Mouse (Mus musculus) left cerebral cortex, adult 9 months (tissue): ENCODE measurements around the gene Fam184a.
A peak's percentile ranks its signal among the peaks of the same experiment; 100 is the strongest.

Experiments used
- DNase-seq, 2 experiments: peaks; one replicate each; pipeline ENCODE4 v3.0.0; 2022; ENCODE audit warnings: low spot score in 2 of 2

Gene Fam184a

GRCm38 (mm10) chr10:53750955-53751652 lies at the start of gene Fam184a:
Fam184a (minus strand) TSS chr10:53751123.
- peak; percentile 72 to 85 for DNase-seq

GRCm38 (mm10) chr10:53796258-53796581 lies 45.3 kb upstream of the Fam184a start:
- DNase-seq, result no peak

GRCm38 (mm10) chr10:53795567-53796257 lies 44.8 kb upstream of the Fam184a start:
- peak in 1 of 2 experiments; percentile 50 for DNase-seq

- DNase-seq, result no peak
Measured at GRCm38 (mm10) chr10:53791281-53791680, 40.4 kb upstream of the Fam184a start.

- no peak for DNase-seq
Measured at GRCm38 (mm10) chr10:53776591-53776990, 25.7 kb upstream of the Fam184a start.

- no peak for DNase-seq
Measured at GRCm38 (mm10) chr10:53772708-53773107, 21.8 kb upstream of the Fam184a start.

- no peak for DNase-seq
Measured at GRCm38 (mm10) chr10:53771480-53771879, 20.6 kb upstream of the Fam184a start.

GRCm38 (mm10) chr10:53768745-53769144 lies 17.8 kb upstream of the Fam184a start:
- no peak for DNase-seq

- no peak for DNase-seq
Measured at GRCm38 (mm10) chr10:53765471-53765870, 14.5 kb upstream of the Fam184a start.

- no peak for DNase-seq
Measured at GRCm38 (mm10) chr10:53752723-53753122, 1.8 kb upstream of the Fam184a start.

GRCm38 (mm10) chr10:53750275-53750954 lies 508 bp downstream of the Fam184a start:
- DNase-seq, result no peak

GRCm38 (mm10) chr10:53746039-53746438 lies 4.9 kb downstream of the Fam184a start:
- DNase-seq, result no peak

- DNase-seq, result no peak
Measured at GRCm38 (mm10) chr10:53742961-53743360, 8.0 kb downstream of the Fam184a start.

GRCm38 (mm10) chr10:53740014-53740413 lies 10.9 kb downstream of the Fam184a start:
- no peak for DNase-seq

- DNase-seq, result no peak
Measured at GRCm38 (mm10) chr10:53738842-53739241, 12.1 kb downstream of the Fam184a start.

GRCm38 (mm10) chr10:53735201-53735865 lies 15.6 kb downstream of the Fam184a start:
- no peak for DNase-seq

GRCm38 (mm10) chr10:53732324-53732723 lies 18.6 kb downstream of the Fam184a start:
- DNase-seq, result no peak

GRCm38 (mm10) chr10:53728883-53729282 lies 22.0 kb downstream of the Fam184a start:
- DNase-seq, result no peak

- no peak for DNase-seq
Measured at GRCm38 (mm10) chr10:53725301-53725700, 25.6 kb downstream of the Fam184a start.

- DNase-seq, result no peak
Measured at GRCm38 (mm10) chr10:53704516-53704915, 46.4 kb downstream of the Fam184a start.

GRCm38 (mm10) chr10:53698531-53698930 lies 52.4 kb downstream of the Fam184a start:
- DNase-seq, result no peak

- no peak for DNase-seq
Measured at GRCm38 (mm10) chr10:53694757-53695156, 56.2 kb downstream of the Fam184a start.
